In genomic region chr5:135106758-135107256, GRCm38 (mm10) we compare ENCODE assay signal across 8 mouse cellular contexts. TPM values are rescaled to one million over a fixed set of nuclear protein-coding genes. Genes with fewer than 3 reads are reported as not detected.
DNase-seq lines count a peak whose midpoint lies in the region; ATAC-seq and TF ChIP-seq lines count a peak whose summit lies in the region.

No protein-coding gene starts in this region.

- peaks cover 17% of the 10 kb centered on the region for H3K4me1 ChIP-seq in heart, embryonic 12.5 days (replicated peaks)
- no peaks in the 10 kb centered on the region for H3K4me1 ChIP-seq in kidney, embryonic 14.5 days (ENCODE audit: control insufficient read depth, insufficient read depth, low read length)
- H3K4me1 ChIP-seq in midbrain, postnatal 0 days (ENCODE audit: insufficient read depth, low read length) = no peaks in the 10 kb centered on the region

- H3K4me3 ChIP-seq in heart, embryonic 12.5 days = peak overlapping the region; percentile 49
- peak overlapping the region; percentile 52 for H3K4me3 ChIP-seq in kidney, embryonic 14.5 days (ENCODE audit: low read length)
- peak overlapping the region; percentile 42 for H3K4me3 ChIP-seq in midbrain, postnatal 0 days (ENCODE audit: low read depth, low read length)

- no peak overlapping the region for H3K27ac ChIP-seq in heart, embryonic 12.5 days (ENCODE audit: poor library complexity, severe bottlenecking)
- H3K27ac ChIP-seq in kidney, embryonic 14.5 days (ENCODE audit: low read depth, low read length) = no peak overlapping the region
- H3K27ac ChIP-seq in midbrain, postnatal 0 days (ENCODE audit: low read depth, low read length) = no peak overlapping the region

- H3K9ac ChIP-seq in heart, embryonic 12.5 days = peak overlapping the region; percentile 68
- peak overlapping the region; percentile 55; the same call in 1 of the 2 replicates for H3K9ac ChIP-seq in kidney, embryonic 14.5 days (ENCODE audit: low read depth, low read length)
- H3K9ac ChIP-seq in midbrain, postnatal 0 days (replicated peaks; ENCODE audit: low read length, poor library complexity, severe bottlenecking) = no peak overlapping the region

- peaks cover 67% of the 10 kb centered on the region for H3K27me3 ChIP-seq in heart, embryonic 12.5 days (replicated peaks)
- H3K27me3 ChIP-seq in kidney, embryonic 14.5 days (ENCODE audit: control insufficient read depth, insufficient read depth, low read length) = peaks cover 26% of the 10 kb centered on the region
- peaks cover 21% of the 10 kb centered on the region for H3K27me3 ChIP-seq in midbrain, postnatal 0 days (ENCODE audit: insufficient read depth, low read length)

- DNase-seq in urinary bladder, adult 18-20 months (ENCODE audit: low spot score in 2 of 2) = peak; percentile 45 to 68
- DNase-seq in urinary bladder, postnatal 10 days (ENCODE audit: low spot score) = no peak
- peak; percentile 84 for DNase-seq in liver
- peak; percentile 92 for DNase-seq in midbrain, postnatal 0 days (ENCODE audit: low spot score)
- peak; percentile 62 to 71 for DNase-seq in spleen, postnatal 36 days (ENCODE audit: low spot score in 2 of 2)

- peak; percentile 67; the same call in 1 of the 2 replicates for ATAC-seq in erythroid progenitor cell, adult 5-6 weeks (replicated peaks; ENCODE audit: low FRiP score, poor library complexity, severe bottlenecking)
- peak; percentile 78 for ATAC-seq in heart, embryonic 12.5 days (ENCODE audit: insufficient number of reproducible peaks, low FRiP score)
- peak; percentile 82 for ATAC-seq in kidney, embryonic 14.5 days (ENCODE audit: low FRiP score, low TSS enrichment)
- ATAC-seq in midbrain, postnatal 0 days (ENCODE audit: low FRiP score) = peak; percentile 65

- no peaks in the 10 kb centered on the region for H3K9me3 ChIP-seq in heart, embryonic 12.5 days (replicated peaks)
- H3K9me3 ChIP-seq in kidney, embryonic 14.5 days (ENCODE audit: control insufficient read depth, low read length) = no peaks in the 10 kb centered on the region
- no peaks in the 10 kb centered on the region for H3K9me3 ChIP-seq in midbrain, postnatal 0 days (ENCODE audit: low read length)

- no peaks in the 10 kb centered on the region for H3K36me3 ChIP-seq in heart, embryonic 12.5 days
- H3K36me3 ChIP-seq in kidney, embryonic 14.5 days (ENCODE audit: control insufficient read depth, insufficient read depth, low read length) = no peaks in the 10 kb centered on the region
- no peaks in the 10 kb centered on the region for H3K36me3 ChIP-seq in midbrain, postnatal 0 days (ENCODE audit: insufficient read depth, low read length)

- peak overlapping the region; percentile 94 for H3K4me2 ChIP-seq in heart, embryonic 12.5 days
- peak overlapping the region; percentile 81 for H3K4me2 ChIP-seq in kidney, embryonic 14.5 days (replicated peaks; ENCODE audit: low read depth, low read length)
- H3K4me2 ChIP-seq in midbrain, postnatal 0 days (ENCODE audit: low read depth, low read length, poor library complexity, severe bottlenecking) = peak overlapping the region; percentile 69

- WGBS in heart, embryonic 12.5 days = under 1% methylated on average over 48 of the region's 48 CpGs
- WGBS in kidney, embryonic 14.5 days = under 1% methylated on average over 48 of the region's 48 CpGs
- under 1% methylated on average over 44 of the region's 48 CpGs for WGBS in midbrain, postnatal 0 days

- no peak for TF ChIP-seq CTCF in midbrain, postnatal 0 days (IDR thresholded peaks at IDR 0.05)

RNA-seq across cellular contexts. Expression of gene Mlxipl, which starts 17.1 kb away (rescaled TPM):
- 2.1 TPM in 1 of 2 replicates, not detected in the other for total RNA-seq in erythroid progenitor cell, adult 5-6 weeks (2015; ENCODE audit: low replicate concordance)
- total RNA-seq in erythroid progenitor cell, adult 5-6 weeks (2017; ENCODE audit: low replicate concordance) = 0.39 TPM in 1 of 2 replicates, not detected in the other
- polyA plus RNA-seq in heart, embryonic 12.5 days (2016; fragmentation: Nextera tagmentation; extraction: Ambion mirVana) = 0.59 and 1.0 TPM in 2 replicates
- 3.9 and 6.4 TPM in 2 replicates for polyA plus RNA-seq in kidney, embryonic 14.5 days (2014; fragmentation: Nextera tagmentation; extraction: Ambion mirVana)
- 0.38 and 1.2 TPM in 2 replicates for total RNA-seq in midbrain, postnatal 0 days (2014; rRNA removed)
- polyA plus RNA-seq in midbrain, postnatal 0 days (2015; fragmentation: Nextera tagmentation; extraction: Ambion mirVana) = 0.79 and 1.2 TPM in 2 replicates

RNA-seq across cellular contexts. Expression of gene Vps37d, which starts 28.7 kb away (rescaled TPM):
- total RNA-seq in erythroid progenitor cell, adult 5-6 weeks (2015; ENCODE audit: low replicate concordance) = not detected in 2 replicates
- not detected in 2 replicates for total RNA-seq in erythroid progenitor cell, adult 5-6 weeks (2017; ENCODE audit: low replicate concordance)
- polyA plus RNA-seq in heart, embryonic 12.5 days (2016; fragmentation: Nextera tagmentation; extraction: Ambion mirVana) = 4.4 and 4.7 TPM in 2 replicates
- polyA plus RNA-seq in kidney, embryonic 14.5 days (2014; fragmentation: Nextera tagmentation; extraction: Ambion mirVana) = 8.9 and 12.6 TPM in 2 replicates
- 95.4 and 107 TPM in 2 replicates for total RNA-seq in midbrain, postnatal 0 days (2014; rRNA removed)
- polyA plus RNA-seq in midbrain, postnatal 0 days (2015; fragmentation: Nextera tagmentation; extraction: Ambion mirVana) = 31.2 and 32.0 TPM in 2 replicates

RNA-seq across cellular contexts. Expression of gene Bud23, which starts 42.0 kb away (rescaled TPM):
- 25.2 and 34.8 TPM in 2 replicates for total RNA-seq in erythroid progenitor cell, adult 5-6 weeks (2015; ENCODE audit: low replicate concordance)
- total RNA-seq in erythroid progenitor cell, adult 5-6 weeks (2017; ENCODE audit: low replicate concordance) = 7.6 and 13.0 TPM in 2 replicates
- 63.6 and 68.5 TPM in 2 replicates for polyA plus RNA-seq in heart, embryonic 12.5 days (2016; fragmentation: Nextera tagmentation; extraction: Ambion mirVana)
- 118 and 156 TPM in 2 replicates for polyA plus RNA-seq in kidney, embryonic 14.5 days (2014; fragmentation: Nextera tagmentation; extraction: Ambion mirVana)
- total RNA-seq in midbrain, postnatal 0 days (2014; rRNA removed) = 48.3 and 49.9 TPM in 2 replicates
- polyA plus RNA-seq in midbrain, postnatal 0 days (2015; fragmentation: Nextera tagmentation; extraction: Ambion mirVana) = 63.6 and 65.5 TPM in 2 replicates

RNA-seq across cellular contexts. Expression of gene Tbl2, which starts 42.6 kb away (rescaled TPM):
- total RNA-seq in erythroid progenitor cell, adult 5-6 weeks (2015; ENCODE audit: low replicate concordance) = 5.4 and 6.5 TPM in 2 replicates
- 13.6 and 26.6 TPM in 2 replicates for total RNA-seq in erythroid progenitor cell, adult 5-6 weeks (2017; ENCODE audit: low replicate concordance)
- 26.8 and 27.2 TPM in 2 replicates for polyA plus RNA-seq in heart, embryonic 12.5 days (2016; fragmentation: Nextera tagmentation; extraction: Ambion mirVana)
- 11.9 and 24.5 TPM in 2 replicates for polyA plus RNA-seq in kidney, embryonic 14.5 days (2014; fragmentation: Nextera tagmentation; extraction: Ambion mirVana)
- 28.6 and 62.9 TPM in 2 replicates for total RNA-seq in midbrain, postnatal 0 days (2014; rRNA removed)
- 8.9 and 10.0 TPM in 2 replicates for polyA plus RNA-seq in midbrain, postnatal 0 days (2015; fragmentation: Nextera tagmentation; extraction: Ambion mirVana)

RNA-seq across cellular contexts. Expression of gene Dnajc30, which starts 42.8 kb away (rescaled TPM):
- total RNA-seq in erythroid progenitor cell, adult 5-6 weeks (2015; ENCODE audit: low replicate concordance) = 6.5 and 21.0 TPM in 2 replicates
- total RNA-seq in erythroid progenitor cell, adult 5-6 weeks (2017; ENCODE audit: low replicate concordance) = 2.3 and 3.4 TPM in 2 replicates
- 25.0 and 28.4 TPM in 2 replicates for polyA plus RNA-seq in heart, embryonic 12.5 days (2016; fragmentation: Nextera tagmentation; extraction: Ambion mirVana)
- 33.4 and 34.4 TPM in 2 replicates for polyA plus RNA-seq in kidney, embryonic 14.5 days (2014; fragmentation: Nextera tagmentation; extraction: Ambion mirVana)
- 13.5 and 21.4 TPM in 2 replicates for total RNA-seq in midbrain, postnatal 0 days (2014; rRNA removed)
- polyA plus RNA-seq in midbrain, postnatal 0 days (2015; fragmentation: Nextera tagmentation; extraction: Ambion mirVana) = 52.5 and 52.8 TPM in 2 replicates
